Mouse (Mus musculus) forebrain, embryonic 10.5 days (tissue): ENCODE measurements around the gene Gm3854. TPM values are rescaled to one million over a fixed set of nuclear protein-coding genes. Genes with fewer than 3 reads are reported as not detected.
"Not testable (repeated sequence)": the region's sequence is repeated elsewhere in the genome, so short reads cannot be mapped to it uniquely, and the experiment has no call there.

Experiments used
- DNase-seq: peaks from one replicate; pipeline ENCODE4 v3.0.0-alpha.2; 2017; ENCODE audit warnings: low spot score; ENCODE audit errors: extremely low spot score
- H3K27ac ChIP-seq: fragments of 300-500 bp; sonication (generic); 2 replicates; pipeline ENCODE4 v1.5.1; 2016; ENCODE audit warnings: mild to moderate bottlenecking
- H3K27me3 ChIP-seq: fragments of 300-500 bp; sonication (generic); 2 replicates; pipeline ENCODE4 v1.6.1; 2016; ENCODE audit warnings: mild to moderate bottlenecking; ENCODE audit not compliant: poor library complexity, severe bottlenecking
- H3K36me3 ChIP-seq: fragments of 300-500 bp; sonication (generic); replicated peaks from 2 replicates; pipeline ENCODE4 v1.6.1; 2016; ENCODE audit warnings: mild to moderate bottlenecking, moderate library complexity
- H3K4me1 ChIP-seq: fragments of 300-500 bp; sonication (generic); 2 replicates; pipeline ENCODE4 v1.6.1; 2016
- H3K4me3 ChIP-seq: fragments of 300-500 bp; sonication (generic); 2 replicates; pipeline ENCODE4 v1.5.1; 2016; ENCODE audit warnings: mild to moderate bottlenecking, moderate library complexity
- H3K9me3 ChIP-seq: fragments of 300-500 bp; sonication (generic); 2 replicates; pipeline ENCODE4 v1.6.1; 2016; ENCODE audit warnings: mild to moderate bottlenecking, moderate library complexity
- WGBS: fragments of 180-500 bp; shearing (Covaris S2); methylation state at CpG from one replicate; pipeline ENCODE4 v1.1.7; 2016; 5-methylcytosine and 5-hydroxymethylcytosine counted together
- polyA plus RNA-seq: library from polyadenylated mRNA; unstranded; fragments of >200 nt; fragmentation: Nextera tagmentation; extraction: Ambion mirVana; gene quantifications from 2 replicates; pipeline ENCODE4 v1.2.1, GENCODE M21; 2016

Gene Gm3854
- 2.7 and 3.4 TPM in 2 replicates for polyA plus RNA-seq

DNA sequence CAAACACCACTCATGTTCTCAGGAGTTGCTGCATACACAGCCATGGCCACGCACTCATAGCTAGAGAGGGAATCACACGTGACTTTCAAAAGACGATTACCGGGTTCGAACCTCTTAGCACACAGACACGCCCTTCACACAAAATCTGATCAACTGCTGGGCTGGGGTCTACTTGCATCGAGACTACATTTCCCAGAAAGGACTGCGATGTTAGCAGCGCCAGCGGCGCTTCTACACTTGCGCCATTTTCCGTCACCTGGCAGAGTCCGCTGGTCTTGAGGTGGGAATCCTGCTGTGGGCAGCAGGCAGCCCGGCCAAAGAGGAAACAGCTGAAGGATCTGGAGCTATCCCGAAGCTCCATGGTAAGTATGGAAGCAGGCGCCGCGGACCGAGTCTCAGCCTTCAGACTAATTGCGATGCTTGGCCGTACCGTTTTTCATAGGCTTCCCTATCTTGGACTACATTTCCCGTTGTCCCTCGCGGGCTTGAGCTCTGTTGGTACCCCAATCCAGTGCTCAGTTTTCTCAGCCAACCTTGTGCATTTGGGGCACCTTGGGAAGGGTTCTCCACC, at the start of gene Gm3854:
TSS of gene Gm3854 (plus strand) at position 259 of the 571 bp plus-strand sequence.
- H3K36me3 ChIP-seq, result no peaks in the 10 kb centered on the region
- peaks cover 3% of the 10 kb centered on the region; the same call in 1 of the 2 replicates for H3K4me1 ChIP-seq
- WGBS, result under 1% methylated on average over 26 of the region's 26 CpGs
- H3K9me3 ChIP-seq, result peaks cover 4% of the 10 kb centered on the region; the same call in 1 of the 2 replicates
- H3K4me3 ChIP-seq, result peak within 1 kb of the TSS; percentile 67
- peak within 1 kb of the TSS; percentile 91 for H3K27ac ChIP-seq
- H3K27me3 ChIP-seq, result no peaks in the 10 kb centered on the region
- peak; percentile 83 for DNase-seq

DNA sequence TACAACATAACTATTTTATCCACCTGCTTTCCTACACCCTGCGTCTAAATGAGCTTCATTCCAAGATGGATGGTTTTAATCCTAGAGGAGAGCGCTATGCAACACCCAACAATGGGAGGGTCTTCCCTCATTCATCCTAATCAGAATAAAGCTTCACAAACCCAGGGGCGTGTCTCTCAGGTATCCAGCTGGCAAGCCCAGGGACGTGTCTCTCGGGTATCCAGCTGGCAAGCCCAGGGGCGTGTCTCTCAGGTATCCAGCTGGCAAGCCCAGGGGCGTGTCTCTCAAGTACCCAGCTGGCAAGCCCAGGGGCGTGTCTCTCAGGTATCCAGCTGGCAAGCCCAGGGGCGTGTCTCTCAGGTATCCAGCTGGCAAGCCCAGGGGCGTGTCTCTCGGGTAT, 42.8 kb upstream of the Gm3854 start:
- H3K27ac ChIP-seq, H3K4me3 ChIP-seq, H3K4me1 ChIP-seq, DNase-seq, H3K27me3 ChIP-seq: not testable (repeated sequence)
- 81% methylated on average over 11 of the region's 11 CpGs for WGBS
- peaks cover 31% of the 10 kb centered on the region for H3K36me3 ChIP-seq
- peaks cover 11% of the 10 kb centered on the region for H3K9me3 ChIP-seq

DNA sequence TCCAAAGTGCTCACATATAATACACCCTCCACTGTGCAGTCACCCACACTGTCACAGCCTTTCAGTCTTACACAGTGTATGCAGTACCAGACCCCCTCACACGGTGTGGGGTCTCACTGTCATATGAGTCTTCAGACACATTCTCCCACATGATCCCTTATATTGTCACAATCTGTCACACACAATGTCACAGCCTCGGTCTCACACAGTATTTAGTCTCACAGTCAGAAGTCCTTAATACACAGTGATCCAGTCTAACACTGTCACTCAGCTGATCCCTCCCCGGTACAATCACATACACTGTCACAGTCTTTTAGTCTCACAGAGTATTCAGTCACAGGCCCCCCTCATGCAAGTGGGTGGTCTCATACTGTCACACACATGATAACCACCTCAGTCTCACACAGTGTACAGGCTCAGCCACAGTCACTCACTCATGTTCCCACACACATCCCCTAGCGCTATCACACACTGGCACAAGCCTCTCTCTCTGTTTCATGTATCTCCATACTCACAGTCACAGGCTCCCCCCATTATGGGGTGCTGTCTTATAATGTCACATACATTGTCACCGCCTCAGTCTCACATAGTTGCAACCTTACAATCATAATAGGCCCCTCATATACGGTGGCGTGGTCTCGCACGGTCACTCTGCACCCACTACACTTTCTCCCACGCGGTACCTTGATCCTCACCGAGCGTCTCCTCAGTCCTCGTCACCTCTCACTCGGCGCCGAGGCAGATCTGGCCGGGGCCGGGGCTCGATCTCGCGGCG, 12.9 kb upstream of the Gm3854 start:
- WGBS, result 22% methylated on average over 23 of the region's 23 CpGs
- peaks cover 4% of the 10 kb centered on the region for H3K36me3 ChIP-seq

DNA sequence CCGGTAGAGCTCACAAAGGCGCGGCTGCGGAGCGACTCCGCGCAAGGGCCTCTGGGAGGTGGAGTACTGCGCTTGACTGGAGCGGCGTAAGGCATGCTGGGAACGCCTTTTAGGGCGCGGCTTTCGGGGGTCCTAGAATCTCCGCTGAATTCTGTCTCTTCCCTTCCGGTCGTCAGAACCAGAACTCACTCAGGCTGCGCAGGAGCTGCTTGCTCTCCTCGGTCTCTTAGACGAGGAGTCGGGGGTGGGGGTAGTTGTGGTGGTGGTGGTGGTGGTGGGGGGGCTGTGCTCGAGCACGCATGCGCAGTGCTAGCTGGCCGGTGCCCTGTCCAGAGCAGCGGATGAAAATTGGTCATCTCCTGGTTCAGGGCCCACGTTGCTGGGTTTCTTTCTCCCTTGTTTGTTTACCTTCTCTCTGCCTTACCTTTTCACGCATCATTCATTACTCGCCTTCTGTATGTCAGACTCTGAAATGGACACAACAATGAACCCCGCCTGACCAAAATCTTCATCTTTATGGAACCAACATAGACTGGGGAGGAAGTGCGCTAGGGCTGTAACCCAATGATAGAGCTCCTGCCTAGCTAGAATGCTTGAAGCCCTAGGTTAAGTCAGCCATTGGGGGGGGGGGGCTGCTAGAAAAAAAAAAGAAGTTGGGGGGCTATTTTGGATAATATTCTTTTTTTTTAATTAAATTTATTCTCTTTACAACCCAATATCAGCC, 12.2 kb upstream of the Gm3854 start, which contains the start of gene Zfp583:
TSS of gene Zfp583 (minus strand) at position 53 of the 724 bp plus-strand sequence.
- H3K4me1 ChIP-seq, result peaks cover 17% of the 10 kb centered on the region
- H3K36me3 ChIP-seq, result peaks cover 4% of the 10 kb centered on the region
- peak; percentile 80 for DNase-seq
- 0 out of 2 replicates have a peak, but pooled peaks cover 4% of the 10 kb centered on the region for H3K9me3 ChIP-seq
- 5% methylated on average over 31 of the region's 31 CpGs for WGBS
- H3K4me3 ChIP-seq, result peak within 1 kb of the TSS; percentile 63
- H3K27ac ChIP-seq, result peak within 1 kb of the TSS; percentile 89
- no peaks in the 10 kb centered on the region for H3K27me3 ChIP-seq

More for the DNA sequence above, 12.9 kb upstream of the Gm3854 start:
- Histone ChIP-seq H3K27ac (peak overlapping the region; percentile 89), H3K9me3 (0 out of 2 replicates have a peak, but pooled peaks cover 4% of the 10 kb centered on the region), H3K27me3 (no peaks in the 10 kb centered on the region), H3K4me1 (peaks cover 17% of the 10 kb centered on the region), H3K4me3 (peak overlapping the region; percentile 63)
- DNase-seq, result no peak

DNA sequence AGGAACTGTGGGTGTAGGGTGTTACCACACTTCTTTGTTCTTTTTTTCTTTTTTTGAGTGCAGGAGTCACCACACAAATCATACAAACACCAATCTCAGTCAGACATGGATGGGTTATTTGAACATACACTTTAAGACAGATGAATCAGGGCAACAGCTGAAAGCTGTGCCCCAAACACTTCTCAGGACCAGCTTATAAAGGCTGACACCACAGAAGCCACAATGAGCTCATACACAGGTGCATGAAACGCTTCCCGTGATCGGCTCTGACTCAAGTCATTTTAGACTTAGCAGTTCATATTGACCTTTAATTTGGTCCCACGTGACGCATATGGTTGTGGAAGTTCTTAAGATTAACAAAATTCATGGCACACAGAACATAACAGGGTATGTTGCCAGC, 3.7 kb upstream of the Gm3854 start:
- Histone ChIP-seq H3K36me3 (no peaks in the 10 kb centered on the region), H3K9me3 (peaks cover 4% of the 10 kb centered on the region; the same call in 1 of the 2 replicates), H3K27me3 (no peaks in the 10 kb centered on the region), H3K4me1 (peaks cover 3% of the 10 kb centered on the region; the same call in 1 of the 2 replicates), H3K4me3 (no peak overlapping the region), H3K27ac (no peak overlapping the region)
- DNase-seq, result no peak
- 82% methylated on average over 5 of the region's 5 CpGs for WGBS

DNA sequence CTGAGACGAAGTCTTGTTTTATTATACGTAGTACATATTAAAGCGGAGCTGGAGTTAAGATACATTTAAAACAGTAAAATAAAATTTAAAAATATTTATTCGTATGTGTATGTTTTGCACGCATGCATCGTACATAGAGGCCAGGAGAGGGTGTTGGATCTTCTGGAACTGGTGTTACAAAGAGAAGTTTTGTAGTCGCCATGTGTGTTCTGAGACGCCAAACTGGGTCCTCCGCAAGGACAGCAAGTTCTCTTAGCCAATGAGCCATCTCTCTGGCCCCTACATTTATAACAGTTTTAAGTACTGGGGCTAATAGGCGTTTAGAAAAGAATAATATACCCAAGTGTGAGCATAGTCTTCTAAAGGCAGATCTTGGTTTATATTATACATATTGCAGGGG, 565 bp downstream of the Gm3854 start:
- Histone ChIP-seq H3K4me1 (peaks cover 3% of the 10 kb centered on the region; the same call in 1 of the 2 replicates), H3K4me3 (peak overlapping the region; percentile 67), H3K27ac (peak overlapping the region; percentile 91; the same call in 1 of the 2 replicates), H3K27me3 (no peaks in the 10 kb centered on the region), H3K9me3 (peaks cover 4% of the 10 kb centered on the region; the same call in 1 of the 2 replicates), H3K36me3 (no peaks in the 10 kb centered on the region)
- DNase-seq, result no peak
- 32% methylated on average over 10 of the region's 10 CpGs for WGBS

DNA sequence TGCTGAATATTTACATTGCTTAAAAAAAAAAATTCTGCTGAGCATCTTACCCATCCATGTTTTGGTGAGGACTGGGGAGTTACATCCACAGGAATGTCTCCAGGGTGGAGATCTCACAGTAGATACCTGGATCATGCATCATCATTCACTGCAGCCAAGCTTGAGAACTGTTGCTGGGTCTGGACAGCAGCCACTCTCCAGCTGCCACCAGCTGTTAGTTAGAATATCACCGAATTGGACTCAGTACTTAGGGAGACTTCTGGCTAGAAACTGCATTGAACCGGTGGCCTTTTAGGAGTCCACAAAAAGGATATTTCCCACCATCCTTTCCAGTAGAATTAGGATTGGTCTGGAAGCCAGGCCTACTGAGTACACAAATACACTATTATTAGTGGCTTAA, 14.6 kb downstream of the Gm3854 start:
- no peak for DNase-seq
- peaks cover 10% of the 10 kb centered on the region for H3K4me1 ChIP-seq
- no peaks in the 10 kb centered on the region for H3K27me3 ChIP-seq
- 0 out of 2 replicates have a peak, but pooled peaks cover 1% of the 10 kb centered on the region for H3K9me3 ChIP-seq
- no peak overlapping the region for H3K4me3 ChIP-seq
- no peak overlapping the region for H3K27ac ChIP-seq
- 70% methylated on average over 2 of the region's 2 CpGs for WGBS
- H3K36me3 ChIP-seq, result peaks cover 13% of the 10 kb centered on the region

DNA sequence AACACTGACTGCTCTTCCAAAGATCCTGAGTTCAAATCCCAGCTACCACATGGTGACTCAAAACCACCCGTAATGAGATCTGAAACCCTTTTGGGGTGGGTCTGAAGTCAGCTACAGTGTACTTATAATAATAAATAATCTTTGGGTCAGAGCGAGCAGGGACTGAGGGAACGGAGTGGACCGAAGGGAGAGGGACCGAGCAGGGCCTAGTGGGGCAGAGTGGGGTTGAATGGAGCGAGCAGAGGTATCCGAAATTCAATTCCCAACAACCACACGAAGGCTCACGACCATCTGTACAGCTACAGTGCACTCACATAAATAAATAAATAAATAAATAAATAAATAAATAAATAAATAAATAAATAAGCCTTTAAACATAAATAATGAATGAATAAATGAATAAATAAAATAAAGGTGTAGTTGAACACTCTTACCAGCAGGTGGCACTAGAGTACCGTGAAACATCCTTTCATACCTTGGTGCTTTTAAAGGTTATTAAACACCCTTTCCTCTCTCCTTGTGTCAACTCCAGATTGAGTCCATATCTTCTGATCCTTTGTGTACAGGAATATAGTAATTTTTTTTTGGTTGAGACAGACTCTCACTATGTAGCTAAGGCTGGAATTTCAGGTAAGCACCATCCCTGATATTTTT, 15.5 kb downstream of the Gm3854 start:
- H3K36me3 ChIP-seq, result peaks cover 8% of the 10 kb centered on the region
- no peak overlapping the region for H3K27ac ChIP-seq
- 0 out of 2 replicates have a peak, but pooled peaks cover 3% of the 10 kb centered on the region for H3K9me3 ChIP-seq
- no peaks in the 10 kb centered on the region for H3K27me3 ChIP-seq
- DNase-seq, result no peak
- peaks cover 16% of the 10 kb centered on the region for H3K4me1 ChIP-seq
- WGBS, result 53% methylated on average over 10 of the region's 10 CpGs
- H3K4me3 ChIP-seq, result no peak overlapping the region

DNA sequence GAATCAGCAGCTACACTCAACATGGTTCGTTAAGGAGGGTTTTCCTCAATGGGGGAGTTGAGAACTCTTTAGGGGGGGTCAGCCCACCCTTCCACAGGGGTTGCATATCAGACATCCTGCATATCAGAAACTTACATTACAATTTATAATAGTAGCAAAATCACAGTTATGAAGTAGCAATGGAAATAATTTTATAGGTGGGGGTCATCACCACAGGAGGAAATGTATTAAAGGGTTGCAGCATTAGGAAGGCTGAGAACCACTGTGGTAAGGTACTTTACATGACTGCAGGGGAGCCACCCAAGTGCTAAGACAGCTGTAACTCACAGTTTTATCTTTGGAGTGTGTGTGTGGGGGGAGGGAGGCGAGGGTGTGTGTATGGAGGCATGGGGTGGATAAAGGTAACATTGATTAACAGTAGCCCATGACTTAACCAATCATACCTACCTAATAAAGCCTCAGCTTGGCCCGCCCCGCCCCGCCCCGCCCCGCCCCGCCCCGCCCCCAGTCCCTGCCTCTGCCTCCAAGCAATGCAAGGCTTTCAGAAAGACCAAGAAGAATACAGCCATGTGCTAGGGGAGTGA, 17.0 kb downstream of the Gm3854 start:
- Histone ChIP-seq H3K9me3 (0 out of 2 replicates have a peak, but pooled peaks cover 3% of the 10 kb centered on the region), H3K36me3 (no peaks in the 10 kb centered on the region), H3K27ac (no peak overlapping the region), H3K27me3 (no peaks in the 10 kb centered on the region), H3K4me3 (no peak overlapping the region), H3K4me1 (peaks cover 20% of the 10 kb centered on the region)
- peak; percentile 17 for DNase-seq
- 12% methylated on average over 9 of the region's 9 CpGs for WGBS

DNA sequence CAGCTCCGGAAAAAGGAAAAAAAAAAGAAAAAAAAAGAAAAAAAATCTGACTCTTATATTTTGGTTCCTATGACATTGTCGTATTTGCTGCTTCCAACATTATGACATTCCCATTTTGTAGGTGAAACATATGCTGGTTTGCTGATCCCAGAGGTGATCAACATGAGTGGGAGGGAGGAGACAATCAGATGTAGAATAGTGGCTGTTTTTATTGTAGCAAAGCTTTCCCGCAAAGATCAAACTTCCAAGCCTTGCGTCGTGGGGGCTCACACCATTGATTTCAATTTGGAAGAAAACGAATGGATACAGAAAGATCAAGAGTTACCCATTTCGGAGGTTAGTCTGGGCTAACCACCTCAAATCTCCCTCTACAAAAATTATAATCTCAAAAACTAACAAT, 18.2 kb downstream of the Gm3854 start:
- Histone ChIP-seq H3K27me3 (no peaks in the 10 kb centered on the region), H3K36me3 (no peaks in the 10 kb centered on the region), H3K4me3 (peak overlapping the region; percentile 61), H3K27ac (peak overlapping the region; percentile 84), H3K4me1 (peaks cover 20% of the 10 kb centered on the region), H3K9me3 (0 out of 2 replicates have a peak, but pooled peaks cover 3% of the 10 kb centered on the region)
- 27% methylated on average over 7 of the region's 7 CpGs for WGBS
- no peak for DNase-seq

DNA sequence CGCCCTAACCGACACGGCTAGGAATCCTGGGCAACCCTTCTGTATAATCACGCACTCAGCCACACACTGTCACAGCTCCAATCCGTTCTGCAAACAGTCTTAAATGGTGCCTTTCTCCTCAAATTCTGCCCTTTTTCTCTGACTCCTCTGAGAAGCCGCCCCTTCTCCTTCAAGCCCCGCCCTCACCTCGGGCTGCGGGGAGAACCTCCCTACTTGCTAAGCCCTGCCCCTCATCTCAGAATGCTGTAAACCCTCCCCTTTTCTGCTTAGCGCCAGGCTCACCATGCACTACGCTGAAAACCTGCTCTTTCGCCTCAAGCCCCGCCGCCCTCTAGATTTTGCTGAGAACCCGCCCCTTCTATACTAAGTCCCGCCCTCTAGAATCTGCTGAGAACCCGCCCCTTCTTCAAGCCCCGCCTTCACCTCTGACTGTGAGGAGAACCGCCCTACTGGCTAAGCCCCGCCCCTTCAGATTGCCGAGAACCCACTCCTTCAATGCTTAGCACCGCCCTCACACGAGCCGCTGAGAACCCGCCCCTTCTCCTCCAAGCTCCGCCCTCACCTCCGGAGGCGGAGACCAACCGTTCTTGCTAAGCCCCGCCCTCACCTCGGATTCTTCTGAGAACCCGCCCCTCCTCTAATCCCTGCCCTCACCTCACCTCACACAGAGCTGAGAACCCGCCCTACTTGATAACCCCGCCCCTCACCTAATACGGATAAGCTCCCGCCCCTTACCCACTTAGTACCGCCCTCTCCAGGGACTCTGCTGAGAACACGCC, 18.9 kb downstream of the Gm3854 start:
- Histone ChIP-seq H3K36me3 (no peaks in the 10 kb centered on the region), H3K9me3 (0 out of 2 replicates have a peak, but pooled peaks cover 3% of the 10 kb centered on the region), H3K4me1 (peaks cover 20% of the 10 kb centered on the region), H3K27me3 (no peaks in the 10 kb centered on the region), H3K4me3 (peak overlapping the region; percentile 61), H3K27ac (peak overlapping the region; percentile 84)
- peak; percentile 98 for DNase-seq
- WGBS, result under 1% methylated on average over 38 of the region's 38 CpGs
